In genomic region chr2:25430395-25431233, GRCm38 (mm10) we compare ENCODE assay signal across 10 mouse cellular contexts. TPM values are rescaled to one million over a fixed set of nuclear protein-coding genes. Genes with fewer than 3 reads are reported as not detected.
DNase-seq lines count a peak whose midpoint lies in the region; ATAC-seq and TF ChIP-seq lines count a peak whose summit lies in the region.
"Had no signal": no experiment of that assay in that cellular context is flagged by ENCODE, and none has a peak within 500 bp of the region (broad histone marks: within the 10 kb centered on the region; RNA-seq: fewer than 3 reads in every experiment).

No protein-coding gene starts in this region.

- H3K4me2 ChIP-seq in midbrain, embryonic 12.5 days (replicated peaks): 0 out of 2 replicates have a peak overlapping the region, but pooled peaks have one; percentile 5
- H3K4me2 ChIP-seq: liver, embryonic 15.5 days had no signal

- ATAC-seq in midbrain, embryonic 12.5 days (ENCODE audit: low FRiP score, low read depth): no peak
- ATAC-seq: inflammation-experienced regulatory T-cells, adult 6 months had no signal

- H3K9ac ChIP-seq in midbrain, embryonic 12.5 days (replicated peaks): no peak overlapping the region; the same call in 1 of the 2 replicates
- H3K9ac ChIP-seq: liver, embryonic 15.5 days had no signal

- H3K4me1 ChIP-seq in midbrain, embryonic 12.5 days: peaks cover 22% of the 10 kb centered on the region

- DNase-seq in gastrocnemius, adult 2 months: peak; percentile 13
- DNase-seq in gastrocnemius, postnatal 10 days: no peak
- peak; percentile 52 to 53 for DNase-seq in cerebellum, postnatal 25 days
- peak; percentile 42 for DNase-seq in kidney, adult 18-20 months
- no peak for DNase-seq in ovary, postnatal 36 days (ENCODE audit: low spot score)
- DNase-seq in spleen, adult 18-20 months: no peak
- DNase-seq in heart, adult 18-20 months: no peak

- H3K27me3 ChIP-seq in midbrain, embryonic 12.5 days: peaks cover 30% of the 10 kb centered on the region

- no peak overlapping the region for H3K4me3 ChIP-seq in gastrocnemius, adult 2 months
- no peak overlapping the region for H3K4me3 ChIP-seq in midbrain, embryonic 12.5 days
- H3K4me3 ChIP-seq: liver, embryonic 15.5 days had no signal

- intact Hi-C loops in gastrocnemius, adult 2 months (cut with DNase I): no loop called here

- no peak for TF ChIP-seq CTCF in gastrocnemius, adult 2 months (IDR thresholded peaks at IDR 0.05)

- WGBS in midbrain, embryonic 12.5 days: 62% methylated on average over 17 of the region's 17 CpGs

- H3K9me3 ChIP-seq in midbrain, embryonic 12.5 days: no peaks in the 10 kb centered on the region
- H3K9me3 ChIP-seq: liver, embryonic 15.5 days had no signal

- H3K36me3 ChIP-seq in midbrain, embryonic 12.5 days: peaks cover 8% of the 10 kb centered on the region; the same call in 1 of the 2 replicates
- H3K36me3 ChIP-seq: liver, embryonic 15.5 days had no signal

- no peak overlapping the region for H3K27ac ChIP-seq in gastrocnemius, adult 2 months
- no peak overlapping the region for H3K27ac ChIP-seq in midbrain, embryonic 12.5 days (replicated peaks)
- H3K27ac ChIP-seq: liver, embryonic 15.5 days had no signal

RNA-seq across cellular contexts. Expression of gene Abca2, which starts 2.1 kb away (rescaled TPM):
- 10 to 100 TPM; 15.1 to 15.3 TPM for total RNA-seq in gastrocnemius, adult 2 months (2021)
- total RNA-seq in gastrocnemius, postnatal 10 days (2021): 10 to 100 TPM; 10.4 to 14.1 TPM
- 9.4 and 10.3 TPM in 2 replicates for polyA plus RNA-seq in midbrain, embryonic 12.5 days (2016; fragmentation: Nextera tagmentation; extraction: Ambion mirVana)
- 10 to 100 TPM; 41.4 to 43.2 TPM for total RNA-seq in heart, adult 18-20 months (2021)

RNA-seq across cellular contexts. Expression of gene Fut7, which starts 7.5 kb away (rescaled TPM):
- not detected for total RNA-seq in gastrocnemius, adult 2 months (2021)
- total RNA-seq in gastrocnemius, postnatal 10 days (2021): not detected
- polyA plus RNA-seq in midbrain, embryonic 12.5 days (2016; fragmentation: Nextera tagmentation; extraction: Ambion mirVana): 0.09 TPM in 1 of 2 replicates, not detected in the other
- 1 to 10 TPM in 1 of 2 experiments, not detected in 1; 1.1 TPM for total RNA-seq in heart, adult 18-20 months (2021)

RNA-seq across cellular contexts. Expression of gene Clic3, which starts 26.0 kb away (rescaled TPM):
- 1 to 10 TPM in 1 of 2 experiments, under 1 TPM in 1; 0.31 to 1.1 TPM for total RNA-seq in gastrocnemius, adult 2 months (2021)
- under 1 TPM in 1 of 2 experiments, not detected in 1; 0.52 TPM for total RNA-seq in gastrocnemius, postnatal 10 days (2021)
- 2.5 and 2.9 TPM in 2 replicates for polyA plus RNA-seq in midbrain, embryonic 12.5 days (2016; fragmentation: Nextera tagmentation; extraction: Ambion mirVana)
- 1 to 10 TPM in 1 of 2 experiments, under 1 TPM in 1; 0.82 to 1.7 TPM for total RNA-seq in heart, adult 18-20 months (2021)

RNA-seq across cellular contexts. Expression of gene Paxx, which starts 30.3 kb away (rescaled TPM):
- 10 to 100 TPM; 13.6 to 14.4 TPM for total RNA-seq in gastrocnemius, adult 2 months (2021)
- 10 to 100 TPM; 23.5 to 25.2 TPM for total RNA-seq in gastrocnemius, postnatal 10 days (2021)
- 42.9 and 48.6 TPM in 2 replicates for polyA plus RNA-seq in midbrain, embryonic 12.5 days (2016; fragmentation: Nextera tagmentation; extraction: Ambion mirVana)
- total RNA-seq in heart, adult 18-20 months (2021): 10 to 100 TPM; 22.6 to 28.7 TPM

RNA-seq across cellular contexts. Expression of gene Npdc1, which starts 31.5 kb away (rescaled TPM):
- 10 to 100 TPM; 14.9 to 16.9 TPM for total RNA-seq in gastrocnemius, adult 2 months (2021)
- 10 to 100 TPM; 25.2 to 37.3 TPM for total RNA-seq in gastrocnemius, postnatal 10 days (2021)
- 216 and 221 TPM in 2 replicates for polyA plus RNA-seq in midbrain, embryonic 12.5 days (2016; fragmentation: Nextera tagmentation; extraction: Ambion mirVana)
- total RNA-seq in heart, adult 18-20 months (2021): 10 to 100 TPM; 25.7 to 27.9 TPM

Comparison
In these comparisons a context has a peak if more than half of its experiments do, and no peak if none do; other contexts are left out.
1. DNase-seq: peak in gastrocnemius, adult 2 months (single experiment), cerebellum, postnatal 25 days (2 of 2) and kidney, adult 18-20 months (single experiment); none in gastrocnemius, postnatal 10 days (single experiment), ovary, postnatal 36 days (single experiment), spleen, adult 18-20 months (0 of 2) and heart, adult 18-20 months (0 of 2).